Mouse (Mus musculus): ENCODE measurements around the gene Nid2.

DNA sequence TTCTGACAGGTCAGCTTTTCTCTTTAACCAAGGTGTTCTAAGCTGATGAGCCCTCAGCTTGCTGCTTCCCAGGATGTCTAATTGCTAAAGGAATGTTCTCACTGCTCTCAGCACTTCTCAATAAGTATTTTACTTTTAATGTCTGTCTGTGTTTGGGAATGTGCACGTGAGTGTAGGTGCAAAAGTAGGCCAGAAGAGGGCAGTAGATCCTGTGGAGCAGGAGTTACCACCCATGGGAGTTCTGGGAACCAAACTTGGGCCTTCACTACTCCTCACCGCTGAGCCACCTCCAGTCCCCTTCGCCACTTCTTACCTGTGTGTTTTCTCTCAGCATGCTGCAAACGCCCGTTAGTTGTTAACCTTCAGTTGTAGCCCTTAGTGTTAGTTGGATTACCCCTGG is 25.1 kb downstream of the Nid2 start:
- TF ChIP-seq TAL1 (conservative IDR thresholded peaks at IDR 0.05; ENCODE audit: low read depth, low read length) (no peak), GATA1 (IDR thresholded peaks at IDR 0.05; ENCODE audit: borderline replicate concordance, low read length) (no peak), CTCF (IDR thresholded peaks at IDR 0.05; ENCODE audit: low read depth, low read length) (no peak)
